Mouse (Mus musculus) megakaryocyte, embryonic 14.5 days (primary cell): ENCODE measurements at regions not wholly inside any gene's neighbourhood (a gene's known extent, or its start where the extent isn't known, plus 50 kb on each side); places are given as distances from the start of the nearest gene placed in this dataset.

Experiments used
- H3K27me3 ChIP-seq: replicated peaks from 2 replicates; pipeline ENCODE3; 2012; ENCODE audit warnings: inconsistent platforms
- H3K36me3 ChIP-seq: replicated peaks from 2 replicates; pipeline ENCODE3; 2012; ENCODE audit warnings: low read length, inconsistent platforms, mixed read lengths
- H3K4me1 ChIP-seq: 2 replicates; pipeline ENCODE4 v1.6.1; 2012; ENCODE audit warnings: inconsistent platforms
- H3K4me3 ChIP-seq: replicated peaks from 2 replicates; pipeline ENCODE3; 2012; ENCODE audit warnings: moderate library complexity, mild to moderate bottlenecking, inconsistent platforms
- H3K9me3 ChIP-seq: 2 replicates; pipeline ENCODE4 v1.6.1; 2012; ENCODE audit warnings: inconsistent platforms
- FLI1 ChIP-seq: IDR thresholded peaks from 2 replicates; pipeline ENCODE4 v1.6.1; 2012; ENCODE audit warnings: low read length, inconsistent platforms, mixed read lengths
- GATA1 ChIP-seq: IDR thresholded peaks from 3 replicates; pipeline ENCODE4 v1.6.1; 2012; ENCODE audit warnings: mixed read lengths, low read length, inconsistent platforms, borderline replicate concordance

- no peaks in the 10 kb centered on the region for H3K36me3 ChIP-seq
- peaks cover 7% of the 10 kb centered on the region for H3K27me3 ChIP-seq
- H3K4me1 ChIP-seq = no peaks in the 10 kb centered on the region
- no peak for TF ChIP-seq GATA1
- no peak for TF ChIP-seq FLI1
- no peaks in the 10 kb centered on the region for H3K9me3 ChIP-seq
- H3K4me3 ChIP-seq = no peak overlapping the region
Observed at GRCm38 (mm10) chr17:85888568-85889398, 200.7 kb upstream of the Six2 start.

GRCm38 (mm10) chr17:85886675-85887074 is 198.6 kb upstream of the Six2 start:
- Histone ChIP-seq H3K4me1 (no peaks in the 10 kb centered on the region), H3K36me3 (no peaks in the 10 kb centered on the region), H3K27me3 (peaks cover 9% of the 10 kb centered on the region), H3K4me3 (no peak overlapping the region), H3K9me3 (no peaks in the 10 kb centered on the region)
- TF ChIP-seq GATA1 = no peak
- TF ChIP-seq FLI1 = no peak

GRCm38 (mm10) chr17:85886237-85886636 is 198.2 kb upstream of the Six2 start:
- no peaks in the 10 kb centered on the region for H3K9me3 ChIP-seq
- TF ChIP-seq GATA1 (no peak), FLI1 (no peak)
- H3K4me1 ChIP-seq = no peaks in the 10 kb centered on the region
- H3K36me3 ChIP-seq = no peaks in the 10 kb centered on the region
- peaks cover 6% of the 10 kb centered on the region for H3K27me3 ChIP-seq
- H3K4me3 ChIP-seq = no peak overlapping the region

- TF ChIP-seq GATA1 (no peak), FLI1 (no peak)
- Histone ChIP-seq H3K27me3 (peaks cover 9% of the 10 kb centered on the region), H3K4me3 (no peak overlapping the region), H3K4me1 (no peaks in the 10 kb centered on the region), H3K36me3 (no peaks in the 10 kb centered on the region), H3K9me3 (no peaks in the 10 kb centered on the region)
Observed at GRCm38 (mm10) chr17:85881636-85882170, 193.6 kb upstream of the Six2 start.

GRCm38 (mm10) chr17:85881046-85881445 is 193.0 kb upstream of the Six2 start:
- Histone ChIP-seq H3K4me3 (no peak overlapping the region), H3K4me1 (no peaks in the 10 kb centered on the region), H3K27me3 (peaks cover 9% of the 10 kb centered on the region), H3K36me3 (no peaks in the 10 kb centered on the region), H3K9me3 (no peaks in the 10 kb centered on the region)
- TF ChIP-seq GATA1 (no peak), FLI1 (no peak)

- Histone ChIP-seq H3K4me1 (0 out of 2 replicates have a peak, but pooled peaks cover 6% of the 10 kb centered on the region), H3K27me3 (peaks cover 23% of the 10 kb centered on the region), H3K4me3 (no peak overlapping the region), H3K9me3 (no peaks in the 10 kb centered on the region), H3K36me3 (no peaks in the 10 kb centered on the region)
- TF ChIP-seq GATA1 (no peak), FLI1 (no peak)
Observed at GRCm38 (mm10) chr17:85877426-85877825, 189.4 kb upstream of the Six2 start.

GRCm38 (mm10) chr17:85876853-85877252 is 188.8 kb upstream of the Six2 start:
- H3K27me3 ChIP-seq = peaks cover 21% of the 10 kb centered on the region
- H3K4me3 ChIP-seq = no peak overlapping the region
- TF ChIP-seq FLI1 (no peak), GATA1 (no peak)
- 0 out of 2 replicates have a peak, but pooled peaks cover 6% of the 10 kb centered on the region for H3K4me1 ChIP-seq
- H3K36me3 ChIP-seq = no peaks in the 10 kb centered on the region
- no peaks in the 10 kb centered on the region for H3K9me3 ChIP-seq

GRCm38 (mm10) chr17:85873853-85874586 is 185.9 kb upstream of the Six2 start:
- TF ChIP-seq FLI1 (no peak), GATA1 (no peak)
- peaks cover 19% of the 10 kb centered on the region for H3K27me3 ChIP-seq
- H3K4me3 ChIP-seq = no peak overlapping the region
- H3K9me3 ChIP-seq = no peaks in the 10 kb centered on the region
- H3K36me3 ChIP-seq = no peaks in the 10 kb centered on the region
- 0 out of 2 replicates have a peak, but pooled peaks cover 6% of the 10 kb centered on the region for H3K4me1 ChIP-seq

- H3K36me3 ChIP-seq = no peaks in the 10 kb centered on the region
- H3K4me3 ChIP-seq = no peak overlapping the region
- H3K27me3 ChIP-seq = peaks cover 19% of the 10 kb centered on the region
- TF ChIP-seq FLI1 = no peak
- no peak for TF ChIP-seq GATA1
- no peaks in the 10 kb centered on the region for H3K9me3 ChIP-seq
- H3K4me1 ChIP-seq = 0 out of 2 replicates have a peak, but pooled peaks cover 6% of the 10 kb centered on the region
Observed at GRCm38 (mm10) chr17:85872903-85873413, 184.9 kb upstream of the Six2 start.
